Mouse (Mus musculus): ENCODE data around the gene Lrrc8b. TPM values are rescaled to one million over a fixed set of nuclear protein-coding genes. Genes with fewer than 3 reads are reported as not detected.

Gene Lrrc8b
- polyA plus RNA-seq, 1 experiment from 2014 or later, result 7.2 TPM

DNA sequence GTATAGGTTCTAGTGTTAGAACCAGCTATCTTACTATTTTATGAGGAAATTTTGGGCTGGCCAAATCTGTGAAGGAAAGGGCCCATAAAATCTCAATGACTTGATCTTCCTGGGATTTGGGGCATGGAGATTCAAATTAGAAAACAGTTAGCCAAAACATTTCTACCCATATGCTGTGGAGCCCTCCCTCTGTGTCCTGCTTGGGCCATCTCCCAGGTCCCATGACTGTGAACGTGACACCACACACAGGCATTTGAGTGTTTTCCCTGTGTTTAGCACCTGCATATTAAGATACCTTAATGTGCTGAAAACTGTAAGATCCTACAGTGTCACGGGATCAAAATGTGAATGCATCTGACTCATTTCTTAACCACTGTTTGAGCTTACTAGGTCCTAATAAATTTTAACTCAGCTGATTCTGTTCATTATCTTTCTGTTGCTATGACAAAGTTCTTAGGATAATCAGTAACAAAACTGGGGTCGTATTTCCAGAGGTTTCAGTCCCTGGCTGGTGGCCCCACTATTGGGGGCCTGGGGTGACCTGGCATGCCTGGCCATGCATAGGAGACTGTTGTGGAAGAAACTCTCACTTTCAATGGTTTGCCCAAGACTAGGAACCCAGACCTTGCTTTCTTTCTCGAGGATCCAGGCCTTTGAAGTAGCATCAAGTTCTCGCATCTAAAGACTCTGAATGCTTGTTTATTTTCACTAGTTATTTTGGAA is 57.6 kb downstream of the Lrrc8b start:
- Histone ChIP-seq H3K27me3 (ENCODE audit: insufficient read depth, low read length) (no peaks in the 10 kb centered on the region), H3K9me3 (replicated peaks; ENCODE audit: low read length) (no peaks in the 10 kb centered on the region), H3K27ac (no peak overlapping the region), H3K4me1 (replicated peaks; ENCODE audit: insufficient read depth, low read length) (no peaks in the 10 kb centered on the region), H3K4me3 (replicated peaks; ENCODE audit: low read depth, low read length) (no peak overlapping the region), H3K36me3 (ENCODE audit: insufficient read depth, low read length) (no peaks in the 10 kb centered on the region), H3K4me2 (ENCODE audit: low read length) (no peak overlapping the region), H3K9ac (ENCODE audit: low read depth, low read length) (no peak overlapping the region)
- TF ChIP-seq CTCF (IDR thresholded peaks at IDR 0.05; ENCODE audit: low read depth), result no peak
- no peak for DNase-seq (ENCODE audit: low spot score)
- WGBS, result 46% methylated on average over 5 of the region's 5 CpGs
- ATAC-seq (replicated peaks; ENCODE audit: low FRiP score, low read depth), result no peak

GRCm38 (mm10) chr5:105477527-105477926 is 62.0 kb downstream of the Lrrc8b start:
- H3K27ac ChIP-seq, result no peak overlapping the region
- H3K4me3 ChIP-seq (replicated peaks; ENCODE audit: low read depth, low read length), result no peak overlapping the region
- DNase-seq (ENCODE audit: low spot score) (no peak), ATAC-seq (replicated peaks; ENCODE audit: low FRiP score, low read depth) (no peak)
- H3K36me3 ChIP-seq (ENCODE audit: insufficient read depth, low read length), result 0 out of 2 replicates have a peak, but pooled peaks cover 5% of the 10 kb centered on the region
- no peak for TF ChIP-seq CTCF (IDR thresholded peaks at IDR 0.05; ENCODE audit: low read depth)
- H3K9ac ChIP-seq (ENCODE audit: low read depth, low read length), result no peak overlapping the region
- H3K9me3 ChIP-seq (replicated peaks; ENCODE audit: low read length), result no peaks in the 10 kb centered on the region
- no peaks in the 10 kb centered on the region for H3K4me1 ChIP-seq (replicated peaks; ENCODE audit: insufficient read depth, low read length)
- no peak overlapping the region for H3K4me2 ChIP-seq (ENCODE audit: low read length)
- H3K27me3 ChIP-seq (ENCODE audit: insufficient read depth, low read length), result no peaks in the 10 kb centered on the region
- 67% methylated on average over 9 of the region's 9 CpGs for WGBS

- H3K4me1 ChIP-seq (replicated peaks; ENCODE audit: insufficient read depth, low read length), result no peaks in the 10 kb centered on the region
- WGBS, result 83% methylated on average over 13 of the region's 13 CpGs
- H3K9ac ChIP-seq (ENCODE audit: low read depth, low read length), result no peak overlapping the region
- DNase-seq (ENCODE audit: low spot score) (no peak), ATAC-seq (replicated peaks; ENCODE audit: low FRiP score, low read depth) (no peak)
- H3K4me3 ChIP-seq (replicated peaks; ENCODE audit: low read depth, low read length), result no peak overlapping the region
- H3K4me2 ChIP-seq (ENCODE audit: low read length), result no peak overlapping the region
- no peak for TF ChIP-seq CTCF (IDR thresholded peaks at IDR 0.05; ENCODE audit: low read depth)
- no peaks in the 10 kb centered on the region for H3K27me3 ChIP-seq (ENCODE audit: insufficient read depth, low read length)
- H3K27ac ChIP-seq, result no peak overlapping the region
- H3K36me3 ChIP-seq (ENCODE audit: insufficient read depth, low read length), result 0 out of 2 replicates have a peak, but pooled peaks cover 5% of the 10 kb centered on the region
- no peaks in the 10 kb centered on the region for H3K9me3 ChIP-seq (replicated peaks; ENCODE audit: low read length)
Observed at GRCm38 (mm10) chr5:105479673-105480072, 64.1 kb downstream of the Lrrc8b start.

DNA sequence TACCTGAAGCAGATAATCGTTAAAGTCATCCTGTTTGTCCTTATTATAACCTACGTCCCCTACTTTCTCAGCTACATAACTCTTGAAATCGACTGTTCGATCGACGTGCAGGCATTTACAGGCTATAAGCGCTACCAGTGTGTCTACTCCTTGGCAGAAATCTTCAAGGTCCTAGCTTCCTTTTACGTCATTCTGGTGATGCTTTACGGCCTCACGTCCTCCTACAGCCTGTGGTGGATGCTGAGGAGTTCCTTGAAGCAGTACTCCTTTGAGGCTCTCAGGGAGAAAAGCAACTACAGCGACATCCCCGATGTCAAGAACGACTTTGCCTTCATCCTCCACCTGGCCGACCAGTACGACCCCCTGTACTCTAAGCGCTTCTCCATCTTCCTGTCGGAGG is 65.0 kb downstream of the Lrrc8b start:
- no peak overlapping the region for H3K9ac ChIP-seq (ENCODE audit: low read depth, low read length)
- ATAC-seq (replicated peaks; ENCODE audit: low FRiP score, low read depth) (no peak), DNase-seq (ENCODE audit: low spot score) (no peak)
- no peaks in the 10 kb centered on the region for H3K9me3 ChIP-seq (replicated peaks; ENCODE audit: low read length)
- no peak overlapping the region for H3K4me3 ChIP-seq (replicated peaks; ENCODE audit: low read depth, low read length)
- H3K36me3 ChIP-seq (ENCODE audit: insufficient read depth, low read length), result 0 out of 2 replicates have a peak, but pooled peaks cover 5% of the 10 kb centered on the region
- H3K4me1 ChIP-seq (replicated peaks; ENCODE audit: insufficient read depth, low read length), result no peaks in the 10 kb centered on the region
- H3K27ac ChIP-seq, result no peak overlapping the region
- no peak for TF ChIP-seq CTCF (IDR thresholded peaks at IDR 0.05; ENCODE audit: low read depth)
- H3K27me3 ChIP-seq (ENCODE audit: insufficient read depth, low read length), result no peaks in the 10 kb centered on the region
- no peak overlapping the region for H3K4me2 ChIP-seq (ENCODE audit: low read length)
- WGBS, result 90% methylated on average over 17 of the region's 17 CpGs

DNA sequence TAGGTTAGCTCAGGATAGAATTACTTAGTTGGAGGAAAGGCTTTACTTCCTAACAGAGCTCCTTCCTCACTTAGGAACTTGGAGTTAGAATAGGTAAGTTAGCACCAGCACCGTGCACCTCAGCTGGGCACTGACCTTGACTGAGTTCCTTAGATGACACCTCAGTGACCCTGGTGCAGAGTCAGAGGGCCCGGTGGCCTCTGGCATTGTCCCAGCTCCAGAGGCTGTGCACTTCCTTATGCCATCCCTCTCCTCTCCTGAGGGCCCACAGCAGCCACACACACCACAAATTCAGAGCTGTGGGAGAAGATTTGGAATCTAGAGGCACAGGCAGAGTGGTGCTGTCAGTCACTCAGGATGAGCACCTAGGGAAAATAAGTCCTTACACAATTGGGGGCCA is 68.1 kb downstream of the Lrrc8b start:
- Histone ChIP-seq H3K4me3 (replicated peaks; ENCODE audit: low read depth, low read length) (no peak overlapping the region), H3K9me3 (replicated peaks; ENCODE audit: low read length) (no peaks in the 10 kb centered on the region), H3K4me2 (ENCODE audit: low read length) (no peak overlapping the region), H3K27me3 (ENCODE audit: insufficient read depth, low read length) (no peaks in the 10 kb centered on the region), H3K9ac (ENCODE audit: low read depth, low read length) (no peak overlapping the region), H3K4me1 (replicated peaks; ENCODE audit: insufficient read depth, low read length) (no peaks in the 10 kb centered on the region), H3K27ac (no peak overlapping the region), H3K36me3 (ENCODE audit: insufficient read depth, low read length) (0 out of 2 replicates have a peak, but pooled peaks cover 5% of the 10 kb centered on the region)
- 72% methylated on average over 2 of the region's 2 CpGs for WGBS
- DNase-seq (ENCODE audit: low spot score), result no peak
- no peak for ATAC-seq (replicated peaks; ENCODE audit: low FRiP score, low read depth)
- no peak for TF ChIP-seq CTCF (IDR thresholded peaks at IDR 0.05; ENCODE audit: low read depth)

GRCm38 (mm10) chr5:105484247-105484646 is 68.7 kb downstream of the Lrrc8b start:
- H3K36me3 ChIP-seq (ENCODE audit: insufficient read depth, low read length), result 0 out of 2 replicates have a peak, but pooled peaks cover 5% of the 10 kb centered on the region
- H3K9ac ChIP-seq (ENCODE audit: low read depth, low read length), result no peak overlapping the region
- no peak for DNase-seq (ENCODE audit: low spot score)
- no peak overlapping the region for H3K4me3 ChIP-seq (replicated peaks; ENCODE audit: low read depth, low read length)
- H3K27me3 ChIP-seq (ENCODE audit: insufficient read depth, low read length), result no peaks in the 10 kb centered on the region
- H3K4me2 ChIP-seq (ENCODE audit: low read length), result no peak overlapping the region
- 88% methylated on average over 6 of the region's 6 CpGs for WGBS
- H3K9me3 ChIP-seq (replicated peaks; ENCODE audit: low read length), result no peaks in the 10 kb centered on the region
- H3K27ac ChIP-seq, result no peak overlapping the region
- no peak for TF ChIP-seq CTCF (IDR thresholded peaks at IDR 0.05; ENCODE audit: low read depth)
- H3K4me1 ChIP-seq (replicated peaks; ENCODE audit: insufficient read depth, low read length), result no peaks in the 10 kb centered on the region
- ATAC-seq (replicated peaks; ENCODE audit: low FRiP score, low read depth), result no peak
